Mouse (Mus musculus): ENCODE measurements around the gene Cmip.

DNA sequence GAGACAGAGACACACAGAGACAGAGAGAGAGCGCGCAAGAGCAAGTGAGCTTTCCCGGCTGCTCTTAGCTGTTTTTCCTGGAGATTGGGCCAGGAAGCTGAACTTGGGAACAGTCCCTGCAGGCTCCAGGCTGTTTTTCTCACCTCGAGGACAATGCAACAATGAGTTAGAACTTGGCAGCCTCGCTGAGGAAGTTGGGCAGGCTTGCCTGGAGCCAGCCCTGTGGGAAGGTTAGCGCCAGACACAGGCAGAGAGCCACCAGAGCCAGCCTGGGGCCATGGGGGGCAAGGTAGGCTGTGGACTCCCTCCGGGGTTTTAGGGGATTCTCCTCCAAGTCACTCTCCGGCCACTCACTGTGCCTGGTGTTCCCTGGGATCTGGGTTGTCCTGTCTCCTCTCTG, 123.9 kb downstream of the Cmip start:
- no peak for TF ChIP-seq CTCF (IDR thresholded peaks at IDR 0.05; ENCODE audit: borderline replicate concordance, insufficient read depth, low read length)
- no peak for TF ChIP-seq POLR2A (IDR thresholded peaks at IDR 0.05; ENCODE audit: low read depth, low read length)
